Mouse (Mus musculus) stomach, postnatal 0 days (tissue): ENCODE measurements at regions not wholly inside any gene's neighbourhood (a gene's known extent, or its start where the extent isn't known, plus 50 kb on each side); places are given as distances from the start of the nearest gene placed in this dataset.

Experiments used
- CTCF ChIP-seq: IDR thresholded peaks from 2 replicates; pipeline ENCODE4 v1.5.1; 2016; ENCODE audit warnings: antibody characterized with exemption, low read depth, mild to moderate bottlenecking, moderate library complexity
- EP300 ChIP-seq: optimal IDR thresholded peaks from 2 replicates; pipeline ENCODE3; 2016; ENCODE audit warnings: antibody characterized with exemption

GRCm38 (mm10) chr7:64054996-64055395 lies 98.6 kb upstream of the Trpm1 start:
- no peak for TF ChIP-seq CTCF
- no peak for TF ChIP-seq EP300
